Mouse (Mus musculus) cerebellum, adult (tissue): ENCODE results near the gene Uchl5.

Experiments
- ATAC-seq: cut with Nextera tagmentation; 2 replicates; pipeline ENCODE4 v1.9.2; 2017; ENCODE audit warnings: mild to moderate bottlenecking, moderate library complexity, mixed read lengths; ENCODE audit not compliant: insufficient number of reproducible peaks, low FRiP score, low TSS enrichment

Gene Uchl5

GRCm38 (mm10) chr1:143788584-143789227 lies 11.6 kb downstream of the Uchl5 start:
- no peak for ATAC-seq

GRCm38 (mm10) chr1:143803537-143803936 lies 26.5 kb downstream of the Uchl5 start:
- ATAC-seq = peak; percentile 82; the same call in 1 of the 2 replicates

- ATAC-seq = no peak
These were observed 32.0 kb downstream of the Uchl5 start for GRCm38 (mm10) chr1:143809062-143809461.

- peak; percentile 75 for ATAC-seq
These were observed 36.7 kb downstream of the Uchl5 start for GRCm38 (mm10) chr1:143813676-143814360.

GRCm38 (mm10) chr1:143820096-143820877 lies 43.2 kb downstream of the Uchl5 start:
- no peak for ATAC-seq

GRCm38 (mm10) chr1:143822677-143823076 lies 45.6 kb downstream of the Uchl5 start:
- ATAC-seq = no peak

GRCm38 (mm10) chr1:143830713-143831112 lies 53.6 kb downstream of the Uchl5 start:
- no peak for ATAC-seq

- no peak for ATAC-seq
These were observed 59.5 kb downstream of the Uchl5 start for GRCm38 (mm10) chr1:143836363-143837182.

- peak; percentile 45; the same call in 1 of the 2 replicates for ATAC-seq
These were observed 60.6 kb downstream of the Uchl5 start for GRCm38 (mm10) chr1:143837681-143838080.

GRCm38 (mm10) chr1:143838896-143839410 lies 61.9 kb downstream of the Uchl5 start:
- ATAC-seq = no peak

GRCm38 (mm10) chr1:143852329-143852728 lies 75.3 kb downstream of the Uchl5 start:
- ATAC-seq = no peak

GRCm38 (mm10) chr1:143852779-143853358 lies 75.8 kb downstream of the Uchl5 start:
- no peak for ATAC-seq

GRCm38 (mm10) chr1:143853691-143854115 lies 76.6 kb downstream of the Uchl5 start:
- no peak for ATAC-seq

GRCm38 (mm10) chr1:143855706-143856105 lies 78.6 kb downstream of the Uchl5 start:
- ATAC-seq = no peak
